11 mouse cellular contexts compared by ENCODE assay signal in the genomic region with DNA sequence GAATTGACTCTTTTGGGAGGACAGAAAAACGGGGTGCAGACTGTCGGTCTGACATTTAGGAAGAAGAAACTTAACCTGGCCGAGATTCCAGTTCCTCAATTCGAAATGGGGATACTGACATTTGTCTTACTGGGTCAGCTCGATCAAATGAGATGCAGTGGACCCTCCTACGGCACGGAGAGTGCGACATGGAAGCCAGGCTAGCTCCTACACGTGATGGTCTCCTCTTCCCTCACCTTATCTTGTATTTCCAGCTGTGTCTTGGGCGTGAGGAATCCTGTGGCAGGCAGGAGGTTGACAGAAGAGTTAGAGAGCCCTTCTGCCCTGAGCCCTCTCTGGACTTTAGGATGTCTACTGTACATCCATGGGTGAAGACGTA. TPM values are rescaled to one million over a fixed set of nuclear protein-coding genes. Genes with fewer than 3 reads are reported as not detected.
DNase-seq lines count a peak whose midpoint lies in the region; ATAC-seq and TF ChIP-seq lines count a peak whose summit lies in the region.
"Had no signal": no experiment of that assay in that cellular context is flagged by ENCODE, and none has a peak within 500 bp of the region (broad histone marks: within the 10 kb centered on the region; RNA-seq: fewer than 3 reads in every experiment).

No protein-coding gene starts in this region.

- no peak overlapping the region for H3K9ac ChIP-seq in heart, postnatal 0 days (replicated peaks; ENCODE audit: low read depth, low read length)
- peak overlapping the region; percentile 98 for H3K9ac ChIP-seq in liver, embryonic 13.5 days
- H3K9ac ChIP-seq: forebrain, embryonic 15.5 days; limb, embryonic 12.5 days had no signal

- no peak overlapping the region for H3K4me3 ChIP-seq in heart, postnatal 0 days (ENCODE audit: low read depth, low read length)
- peak overlapping the region; percentile 45 for H3K4me3 ChIP-seq in liver, embryonic 13.5 days (replicated peaks)
- H3K4me3 ChIP-seq: forebrain, embryonic 15.5 days; limb, embryonic 12.5 days had no signal

- WGBS in heart, postnatal 0 days: 55% methylated on average over 11 of the region's 11 CpGs
- WGBS in liver, embryonic 13.5 days (ENCODE audit: insufficient replicate concordance): 19% methylated on average over 11 of the region's 11 CpGs

- H3K27me3 ChIP-seq in heart, postnatal 0 days (ENCODE audit: control insufficient read depth, insufficient read depth, low read length): no peaks in the 10 kb centered on the region
- no peaks in the 10 kb centered on the region for H3K27me3 ChIP-seq in liver, embryonic 13.5 days
- H3K27me3 ChIP-seq: limb, embryonic 12.5 days had no signal

- no peak for ATAC-seq in heart, postnatal 0 days (ENCODE audit: insufficient read depth, low read depth)
- peak; percentile 73 for ATAC-seq in liver, embryonic 13.5 days (ENCODE audit: low read depth)
- ATAC-seq: forebrain, embryonic 15.5 days had no signal

- intact Hi-C loops in heart, postnatal 36 days (cut with DNase I): no loop called here

- no peaks in the 10 kb centered on the region for H3K9me3 ChIP-seq in heart, postnatal 0 days (replicated peaks; ENCODE audit: control insufficient read depth, low read length)
- H3K9me3 ChIP-seq in liver, embryonic 13.5 days (replicated peaks): no peaks in the 10 kb centered on the region
- H3K9me3 ChIP-seq: forebrain, embryonic 15.5 days; limb, embryonic 12.5 days had no signal

- no peak for DNase-seq in heart, postnatal 0 days (ENCODE audit: low spot score)
- DNase-seq in heart, postnatal 36 days: no peak
- DNase-seq in thymus, postnatal 25 days: peak; percentile 64
- no peak for DNase-seq in thymus, postnatal 10 days (ENCODE audit: low spot score in 2 of 2)
- DNase-seq in liver, embryonic 13.5 days: peak; percentile 78
- peak; percentile 45 to 57 for DNase-seq in thymus, postnatal 36 days
- no peak for DNase-seq in urinary bladder, postnatal 25 days (ENCODE audit: low spot score)
- no peak for DNase-seq in frontal cortex, postnatal 10 days (ENCODE audit: low spot score in 2 of 2)
- DNase-seq: cerebellum, adult 8-10 months had no signal

- TF ChIP-seq CTCF in heart, postnatal 0 days (IDR thresholded peaks at IDR 0.05; ENCODE audit: low read depth): no peak

- H3K4me1 ChIP-seq in heart, postnatal 0 days (ENCODE audit: control insufficient read depth, insufficient read depth): no peaks in the 10 kb centered on the region
- peaks cover 93% of the 10 kb centered on the region for H3K4me1 ChIP-seq in liver, embryonic 13.5 days (replicated peaks)
- H3K4me1 ChIP-seq: forebrain, embryonic 15.5 days had no signal

- no peak for TF ChIP-seq EP300 in heart, postnatal 0 days (IDR thresholded peaks at IDR 0.05; ENCODE audit: low read depth)

- peak overlapping the region; percentile 67; the same call in 1 of the 2 replicates for H3K27ac ChIP-seq in heart, postnatal 0 days (ENCODE audit: low read depth)
- H3K27ac ChIP-seq in liver, embryonic 13.5 days: peak overlapping the region; percentile 100
- H3K27ac ChIP-seq: forebrain, embryonic 15.5 days; limb, embryonic 12.5 days had no signal

- H3K36me3 ChIP-seq in heart, postnatal 0 days (replicated peaks; ENCODE audit: control insufficient read depth, insufficient read depth, low read length): peaks cover under 1% of the 10 kb centered on the region; the same call in 1 of the 2 replicates
- peaks cover 9% of the 10 kb centered on the region for H3K36me3 ChIP-seq in liver, embryonic 13.5 days

- peak overlapping the region; percentile 37; the same call in 1 of the 2 replicates for H3K4me2 ChIP-seq in heart, postnatal 0 days (ENCODE audit: low read depth, low read length)
- peak overlapping the region; percentile 88 for H3K4me2 ChIP-seq in liver, embryonic 13.5 days
- H3K4me2 ChIP-seq: forebrain, embryonic 15.5 days; limb, embryonic 12.5 days had no signal

RNA-seq across cellular contexts. Expression of a gene that starts 10.3 kb away (rescaled TPM):
- 1.6 TPM in 1 of 2 replicates, not detected in the other for total RNA-seq in heart, postnatal 0 days (2014; rRNA removed; ENCODE audit: low replicate concordance)
- polyA plus RNA-seq in heart, postnatal 0 days (2015; fragmentation: Nextera tagmentation; extraction: Ambion mirVana): 0.12 TPM in 1 of 2 replicates, not detected in the other
- total RNA-seq in heart, postnatal 36 days (2021): under 1 TPM in 1 of 2 experiments, not detected in 1; 0.08 TPM
- 2.7 and 3.1 TPM in 2 replicates for polyA plus RNA-seq in liver, embryonic 13.5 days (2015; fragmentation: Nextera tagmentation; extraction: Ambion mirVana)

RNA-seq across cellular contexts. Expression of a gene that starts 12.7 kb away (rescaled TPM):
- 50.3 and 73.7 TPM in 2 replicates for total RNA-seq in heart, postnatal 0 days (2014; rRNA removed; ENCODE audit: low replicate concordance)
- 101 and 104 TPM in 2 replicates for polyA plus RNA-seq in heart, postnatal 0 days (2015; fragmentation: Nextera tagmentation; extraction: Ambion mirVana)
- total RNA-seq in heart, postnatal 36 days (2021): 10 to 100 TPM; 46.5 to 55.3 TPM
- 219 and 233 TPM in 2 replicates for polyA plus RNA-seq in liver, embryonic 13.5 days (2015; fragmentation: Nextera tagmentation; extraction: Ambion mirVana)

RNA-seq across cellular contexts. Expression of a gene that starts 43.3 kb away (rescaled TPM):
- total RNA-seq in heart, postnatal 0 days (2014; rRNA removed; ENCODE audit: low replicate concordance): 0.46 and 2.6 TPM in 2 replicates
- 0.26 and 0.36 TPM in 2 replicates for polyA plus RNA-seq in heart, postnatal 0 days (2015; fragmentation: Nextera tagmentation; extraction: Ambion mirVana)
- total RNA-seq in heart, postnatal 36 days (2021): not detected
- polyA plus RNA-seq in liver, embryonic 13.5 days (2015; fragmentation: Nextera tagmentation; extraction: Ambion mirVana): 276 and 298 TPM in 2 replicates

Comparison
In these comparisons a context has a peak if more than half of its experiments do, and no peak if none do; other contexts are left out.
1. DNase-seq: peak in thymus, postnatal 25 days (single experiment), liver, embryonic 13.5 days (single experiment) and thymus, postnatal 36 days (2 of 2); none in heart, postnatal 0 days (single experiment), heart, postnatal 36 days (0 of 2), thymus, postnatal 10 days (0 of 2), urinary bladder, postnatal 25 days (single experiment) and frontal cortex, postnatal 10 days (0 of 2).